Mouse (Mus musculus) CD8-positive naive resting alpha-beta T cell, adult 2 months (primary cell): ENCODE data around the gene A530016L24Rik.

Experiments
- DNase-seq, 2 experiments: peaks; one replicate each; pipeline ENCODE4 v3.0.0; 2022; ENCODE audit warnings: low read depth in 2 of 2, low spot score in 2 of 2

The A530016L24Rik gene

DNA sequence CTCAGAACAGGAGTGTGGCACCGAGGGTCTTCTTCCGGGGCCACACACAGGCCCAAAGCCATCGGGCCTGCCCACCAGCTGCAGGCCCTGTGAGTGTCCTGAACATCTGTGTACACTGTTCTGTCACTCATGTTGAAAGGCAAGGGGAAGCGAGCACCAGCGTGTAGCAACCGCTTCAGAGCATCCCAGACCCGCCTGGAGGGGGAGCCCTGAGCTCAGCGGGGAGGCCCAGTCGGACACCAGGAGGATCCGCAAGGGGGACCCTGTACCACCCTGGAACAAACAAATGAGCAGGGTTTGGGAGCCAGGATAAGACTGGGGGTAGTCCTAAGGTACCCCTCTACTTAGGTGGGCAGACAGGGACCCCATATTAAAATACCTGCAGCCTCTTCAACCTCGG, 9.4 kb downstream of the A530016L24Rik start:
- no peak for DNase-seq

DNA sequence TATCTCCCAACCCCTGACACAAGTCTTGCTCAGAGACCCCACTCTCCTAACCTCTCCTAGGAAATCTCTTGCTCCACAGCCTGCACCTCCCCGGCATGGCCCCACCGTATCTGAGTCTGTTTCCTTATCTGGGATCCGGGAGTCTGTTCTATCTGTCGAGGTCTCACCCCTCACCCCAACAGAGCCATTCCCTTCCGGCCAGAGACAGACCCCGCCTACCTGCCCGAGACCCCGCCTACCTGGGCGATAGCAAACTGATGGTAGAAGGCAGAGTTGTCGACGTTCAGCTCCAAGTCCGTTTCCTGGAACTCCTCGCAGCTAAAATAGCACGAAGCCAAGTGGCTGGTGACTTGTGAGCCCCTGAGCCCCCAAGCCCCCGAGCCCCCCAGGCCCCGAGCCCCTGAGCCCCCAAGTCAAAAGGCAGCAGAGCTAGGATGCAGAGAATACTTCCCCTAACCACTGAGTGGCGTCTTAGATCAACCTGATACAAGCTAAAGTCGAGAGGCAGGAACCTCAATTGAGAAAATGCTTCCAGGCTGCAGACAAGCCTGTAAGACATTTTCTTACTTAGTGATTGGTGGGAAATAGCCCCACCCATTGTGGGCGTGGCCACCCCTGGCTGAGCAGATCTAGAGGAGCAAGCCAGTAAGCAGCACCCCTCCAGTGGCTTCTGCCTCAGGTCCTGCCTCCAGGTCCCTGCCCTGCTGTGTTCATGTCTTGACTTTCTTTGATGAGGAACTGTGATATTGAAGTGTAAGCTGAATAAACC, 13.9 kb downstream of the A530016L24Rik start:
- DNase-seq, result no peak

DNA sequence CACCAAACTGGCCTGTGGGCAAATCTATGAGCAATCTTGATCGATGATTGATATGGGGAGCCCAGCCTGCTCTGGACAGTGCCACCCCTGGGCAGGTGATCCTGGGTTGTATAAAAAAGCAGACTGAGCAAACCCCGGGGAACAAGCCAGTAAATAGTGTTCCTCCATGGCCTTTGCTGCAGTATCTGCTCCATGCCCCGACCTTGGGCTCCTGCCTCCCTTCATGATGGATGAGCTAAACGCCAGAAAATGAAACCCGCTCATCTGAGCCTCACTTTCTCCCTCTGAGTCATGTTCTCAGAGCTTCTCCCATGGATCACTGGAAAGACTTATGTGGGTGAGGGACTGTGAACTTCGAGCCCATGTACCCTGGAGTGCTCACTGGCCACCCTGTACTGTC, 17.0 kb downstream of the A530016L24Rik start:
- DNase-seq, result no peak

DNA sequence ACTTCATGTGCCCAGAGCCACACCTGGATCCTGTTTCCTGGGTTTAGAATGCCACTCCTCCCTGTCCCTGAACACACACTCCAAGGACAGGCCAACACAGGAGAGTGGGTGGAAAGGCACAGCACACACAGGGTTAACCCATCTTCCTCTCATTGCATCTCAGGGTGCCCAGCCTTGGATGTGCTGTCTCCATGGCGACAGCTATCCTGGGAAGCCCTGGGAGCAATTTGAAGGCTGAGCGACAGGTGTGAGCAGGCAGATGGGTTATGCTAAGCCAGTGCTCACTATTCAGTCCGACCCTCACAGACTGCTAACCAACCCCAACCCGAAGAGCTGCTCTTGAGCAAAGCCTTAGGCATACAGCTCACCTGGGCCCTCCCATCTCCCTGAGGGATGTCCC, 18.0 kb downstream of the A530016L24Rik start:
- no peak for DNase-seq

DNA sequence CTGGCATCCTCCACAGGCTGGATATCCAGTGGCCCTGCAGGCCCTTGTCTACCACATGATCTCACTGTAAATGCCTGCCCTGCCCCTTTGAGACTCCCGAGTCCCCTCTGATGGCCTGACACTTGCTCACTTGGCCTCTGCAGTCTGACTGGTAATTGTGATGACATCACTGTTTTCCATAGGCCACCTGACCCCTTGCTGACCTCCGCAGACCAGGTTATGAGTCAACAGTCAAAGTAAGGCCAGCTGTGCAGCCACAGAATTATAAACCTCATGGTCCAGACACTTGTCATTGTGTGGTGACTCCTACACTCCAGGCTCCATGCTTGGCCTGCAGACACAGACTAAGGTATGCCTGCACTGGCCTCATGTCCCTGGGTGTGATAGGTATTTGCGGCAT, 18.7 kb downstream of the A530016L24Rik start:
- DNase-seq, result no peak

DNA sequence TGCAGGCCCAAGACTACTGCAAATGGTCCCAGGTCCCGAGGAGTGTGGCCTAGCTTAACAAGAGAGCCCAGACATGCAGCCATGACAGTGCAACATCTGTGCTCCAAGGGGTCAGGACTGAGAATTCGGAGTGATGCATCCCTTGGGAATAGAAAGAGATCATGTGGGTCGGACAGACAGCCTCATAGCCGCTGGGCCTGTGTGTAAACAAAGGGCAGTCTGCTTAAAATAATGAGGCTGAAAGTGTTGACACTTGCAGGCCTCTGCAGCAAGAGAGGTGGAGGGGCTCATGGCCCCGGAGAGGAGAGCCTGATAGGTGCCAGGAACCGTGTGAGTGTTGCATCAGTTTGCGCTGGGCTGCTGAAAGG, 21.1 kb downstream of the A530016L24Rik start:
- no peak for DNase-seq

DNA sequence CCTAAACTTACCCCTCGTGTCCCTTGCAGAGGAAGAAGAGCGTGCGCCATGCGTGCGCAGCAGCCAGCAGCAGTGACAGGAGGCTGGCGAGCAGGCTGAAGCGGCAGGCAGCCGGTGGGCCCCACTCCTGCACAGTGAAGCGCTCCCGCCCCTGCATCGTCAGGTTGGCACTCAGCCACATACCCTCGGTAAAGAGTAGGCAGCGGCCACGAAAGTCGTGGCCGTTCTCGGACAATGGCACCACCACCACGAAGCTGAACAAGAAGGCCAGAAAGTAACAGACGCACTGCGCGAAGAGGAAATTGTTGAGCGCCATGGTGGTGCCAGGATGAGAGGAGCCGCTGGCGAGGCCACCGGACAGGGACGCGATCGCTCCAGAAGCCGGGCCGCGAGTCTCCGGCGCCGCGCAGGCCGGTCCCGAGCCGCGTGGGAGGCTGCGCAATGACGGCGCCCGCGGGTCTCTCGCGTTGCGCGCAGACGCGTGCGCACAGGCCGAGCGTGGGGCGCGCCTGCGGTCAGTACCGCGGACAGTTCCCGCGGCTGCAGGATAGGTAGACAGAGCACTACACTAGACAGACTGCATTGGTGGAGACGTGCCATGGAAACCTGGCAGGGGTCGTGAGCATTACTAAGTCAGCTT, 21.6 kb downstream of the A530016L24Rik start:
- no peak for DNase-seq

DNA sequence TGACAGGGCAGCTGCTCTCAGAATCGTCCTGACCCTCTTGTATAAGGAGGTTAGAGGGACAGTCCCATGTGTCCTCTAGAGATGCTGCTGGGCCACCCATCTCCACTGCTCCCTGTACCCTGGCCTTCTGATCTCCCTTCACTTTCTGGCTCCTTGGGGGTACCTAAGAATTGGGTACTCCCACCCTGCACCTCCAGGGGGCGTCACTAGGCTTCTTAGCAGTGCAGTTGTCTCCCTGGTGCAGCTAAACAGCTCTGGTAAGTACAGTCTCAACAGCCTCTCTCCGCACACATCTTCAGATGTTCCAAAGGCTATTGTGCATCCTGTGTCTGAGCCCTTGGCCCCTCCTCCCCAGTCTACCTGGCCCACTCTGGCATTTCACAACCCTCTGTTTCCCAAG, 25.6 kb downstream of the A530016L24Rik start:
- DNase-seq, result no peak

DNA sequence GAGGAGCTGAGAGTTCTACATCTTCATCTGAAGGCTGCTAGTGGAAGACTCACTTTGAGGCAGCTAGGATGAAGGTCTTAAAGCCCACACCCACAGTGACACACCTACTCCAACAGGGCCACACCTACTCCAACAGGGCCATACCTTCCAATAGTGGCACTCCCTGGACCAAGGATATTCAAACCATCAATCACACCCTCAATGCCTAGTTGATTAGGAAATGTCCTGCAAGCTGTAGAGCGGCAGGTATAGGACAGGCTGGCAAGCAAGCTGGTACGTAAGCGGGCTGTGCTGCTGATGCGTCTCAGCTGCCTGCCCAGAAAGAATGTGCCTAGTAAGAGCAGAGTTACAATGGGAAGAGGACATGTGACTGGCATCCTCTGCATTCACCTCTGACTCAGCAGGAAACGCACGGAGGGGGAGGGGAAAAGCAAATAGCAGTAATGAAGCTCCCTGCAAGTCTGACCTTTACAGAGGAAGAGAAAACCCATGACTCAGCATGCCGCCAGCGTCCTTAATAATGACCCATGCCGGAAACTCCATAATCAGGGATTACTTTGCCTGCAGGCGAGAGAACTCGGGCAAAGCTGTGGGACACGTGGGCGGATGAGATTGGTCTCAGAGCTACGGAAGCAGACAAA, 27.6 kb downstream of the A530016L24Rik start, which contains the start of gene Tmem179:
Tmem179 (minus strand) TSS at position 51 of the 641 bp plus-strand sequence.
- no peak for DNase-seq

DNA sequence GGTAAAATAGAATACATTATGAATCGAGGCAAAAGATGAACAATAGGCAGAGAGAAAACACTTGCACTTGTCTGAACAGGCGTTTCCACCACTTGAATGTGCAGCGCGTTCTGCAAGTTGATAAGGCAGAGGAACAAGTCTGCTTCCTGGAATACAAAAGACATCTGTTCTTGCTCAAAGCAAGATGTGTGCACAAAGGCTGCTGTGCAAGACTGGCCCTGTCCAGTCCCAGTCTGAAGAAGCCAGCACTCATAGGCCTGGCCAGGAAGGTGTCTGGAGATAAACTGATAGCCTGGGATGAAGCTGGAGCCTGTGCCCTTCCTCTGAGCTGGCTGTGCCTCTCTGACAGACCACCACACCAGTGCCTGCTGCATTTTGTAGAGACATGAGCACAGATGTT, 28.9 kb downstream of the A530016L24Rik start:
- DNase-seq, result no peak

DNA sequence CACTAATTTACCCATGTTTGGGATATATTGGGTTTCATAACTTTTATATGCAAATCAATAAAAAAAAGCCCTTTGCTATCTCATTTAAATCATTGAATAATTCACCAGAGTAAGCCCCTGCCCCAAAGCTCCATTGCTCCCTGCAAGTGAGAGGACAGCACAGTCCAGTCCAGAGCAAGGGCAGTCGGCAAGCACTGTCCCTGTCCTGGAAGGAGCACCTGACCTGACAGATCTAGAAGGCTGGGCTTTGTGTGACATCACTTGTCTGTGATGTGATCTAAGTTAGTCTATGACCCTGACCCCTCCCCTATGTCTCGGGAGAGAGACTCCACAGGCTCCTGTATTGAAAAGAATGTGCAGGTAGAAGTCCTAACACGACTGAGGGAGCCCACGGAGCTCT, 44.5 kb downstream of the A530016L24Rik start:
- no peak for DNase-seq

DNA sequence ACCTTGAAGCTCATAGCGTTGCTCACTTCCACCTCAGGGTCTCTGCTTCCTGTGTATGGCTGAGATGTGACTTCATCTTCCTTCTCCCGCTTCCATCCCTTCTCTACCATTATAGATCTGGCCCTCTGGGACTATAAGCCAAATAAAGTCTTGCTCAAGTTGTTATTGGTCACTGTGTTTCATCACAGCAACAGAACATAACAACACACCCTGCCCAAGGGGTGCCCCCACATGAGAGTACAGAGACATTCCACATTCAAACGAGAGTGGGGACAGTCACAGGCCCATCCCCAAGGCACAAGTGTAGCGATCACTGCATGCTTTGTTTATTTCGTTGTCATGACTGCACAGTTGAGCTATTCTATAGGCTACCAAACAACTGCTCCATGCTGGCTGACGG, 48.0 kb downstream of the A530016L24Rik start:
- DNase-seq, result no peak

DNA sequence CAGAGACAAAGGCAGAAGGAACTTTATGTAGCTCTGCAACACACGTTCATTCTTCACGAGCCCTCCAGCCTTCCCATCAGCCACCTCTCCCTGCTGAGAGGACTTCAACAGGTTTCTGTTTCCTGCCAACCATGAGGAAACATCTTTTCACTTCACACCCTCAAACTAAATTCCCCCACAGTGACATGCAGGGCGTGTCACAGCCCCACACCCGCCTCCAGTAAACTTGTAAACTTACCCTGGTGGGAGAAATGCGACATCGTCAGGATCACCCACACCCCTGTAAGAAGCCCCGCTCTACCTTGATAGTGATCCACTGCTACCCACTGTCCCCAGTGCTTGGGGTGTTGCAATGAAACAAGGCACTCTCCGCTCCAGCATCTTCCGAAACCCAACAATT, 49.1 kb downstream of the A530016L24Rik start:
- DNase-seq, result no peak

DNA sequence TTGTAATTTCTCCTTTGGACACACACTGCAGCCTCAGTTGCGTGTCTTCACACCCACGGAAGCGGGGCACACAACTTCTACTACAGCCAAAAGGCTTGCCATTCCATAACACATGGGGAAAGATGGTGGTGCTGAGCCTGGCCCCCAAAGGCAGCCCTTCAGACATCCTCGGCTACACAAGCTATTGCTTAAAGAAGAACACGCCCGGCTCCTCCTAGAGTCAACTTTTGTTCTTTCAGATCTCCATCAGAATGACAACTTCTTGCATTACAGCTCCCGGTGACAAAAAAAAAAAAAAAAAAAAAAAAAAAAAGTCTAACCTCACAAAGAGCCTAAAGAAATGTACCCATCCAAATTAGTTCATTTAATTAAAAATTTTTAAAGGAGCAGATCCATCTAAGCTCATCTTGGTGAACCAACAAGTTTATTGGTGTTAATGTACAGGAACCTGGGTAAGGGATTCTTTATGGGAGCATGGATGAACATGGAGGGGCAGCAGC, 50.3 kb downstream of the A530016L24Rik start:
- no peak for DNase-seq

DNA sequence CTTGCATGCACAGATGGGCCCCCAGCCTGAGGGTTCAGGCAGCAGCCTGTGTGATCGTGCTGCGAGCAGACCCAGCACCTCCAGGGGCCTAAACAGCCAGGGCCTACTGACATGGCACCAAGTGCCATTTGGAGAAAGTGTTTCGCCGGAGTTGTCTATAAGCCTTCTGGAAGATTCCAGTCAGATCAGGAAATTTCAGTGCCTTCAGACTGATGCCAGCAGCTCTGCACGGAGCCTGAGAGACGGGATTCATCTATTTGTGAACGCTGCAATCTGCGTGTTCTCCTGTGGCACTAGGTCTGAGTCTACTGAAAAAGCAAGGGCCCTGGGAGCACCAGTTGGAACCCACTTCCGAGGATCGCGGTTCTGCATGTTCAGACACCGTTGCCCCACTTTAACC, 51.1 kb downstream of the A530016L24Rik start:
- DNase-seq, result no peak

DNA sequence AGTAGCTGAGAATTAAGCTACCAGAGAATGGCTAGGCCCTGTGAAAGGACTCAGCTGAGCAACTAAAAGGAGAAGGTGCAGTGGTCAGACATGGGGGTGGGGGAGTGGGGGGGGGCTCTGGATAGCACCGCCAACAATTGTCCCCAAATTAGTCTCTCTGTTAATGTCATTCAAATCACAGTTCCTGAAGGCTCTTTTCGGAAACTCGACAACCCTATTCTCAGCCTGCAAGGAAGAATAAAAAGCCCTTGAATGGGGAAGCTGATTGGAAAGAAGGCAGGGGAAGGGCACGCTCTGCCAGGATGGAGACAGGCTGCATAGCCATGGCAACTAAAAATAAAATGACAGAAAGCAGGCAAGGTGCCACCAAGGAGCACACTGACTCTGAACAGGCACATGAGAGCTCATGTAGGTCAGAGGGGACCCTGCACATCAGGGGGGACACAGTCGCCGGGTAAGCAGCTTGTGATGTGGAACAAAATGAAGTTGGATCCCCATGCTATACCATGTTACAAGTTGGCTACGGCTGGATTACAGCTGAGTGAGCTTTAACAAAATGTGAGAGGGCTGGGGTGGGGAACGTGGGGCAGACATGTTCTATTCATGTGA, 52.3 kb downstream of the A530016L24Rik start:
- DNase-seq, result no peak

DNA sequence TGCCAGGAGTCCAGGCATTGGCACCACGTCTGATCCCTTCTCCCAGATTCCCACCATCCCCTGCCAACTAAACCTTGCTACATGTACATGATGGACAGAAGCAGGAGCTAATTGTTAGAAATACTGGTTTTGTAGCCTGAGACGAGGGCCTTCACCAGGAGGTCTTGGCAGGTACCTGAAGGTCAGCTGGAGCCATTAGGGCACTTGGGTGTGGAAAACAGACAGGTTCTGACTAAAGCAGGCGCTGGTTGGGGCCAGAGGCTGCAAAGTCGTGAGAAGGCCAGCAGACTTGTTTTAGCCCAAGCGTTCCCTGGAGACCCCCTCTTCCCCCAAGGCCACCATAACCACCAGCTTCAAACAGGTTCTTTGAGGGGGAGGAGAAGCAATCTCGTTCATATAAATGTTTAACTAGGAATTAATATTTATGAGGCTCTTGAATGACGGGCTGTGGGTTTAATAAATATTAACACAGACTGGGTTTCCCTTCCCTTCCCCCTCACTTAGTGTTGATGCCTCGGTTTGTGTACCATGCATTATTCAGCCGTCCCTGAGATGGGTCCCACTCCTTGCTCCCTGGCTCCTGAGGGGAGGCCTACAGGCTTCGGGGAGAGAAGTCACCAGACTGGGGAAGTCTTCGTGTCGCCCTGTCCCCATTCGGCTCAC, 53.1 kb downstream of the A530016L24Rik start:
- DNase-seq, result no peak

DNA sequence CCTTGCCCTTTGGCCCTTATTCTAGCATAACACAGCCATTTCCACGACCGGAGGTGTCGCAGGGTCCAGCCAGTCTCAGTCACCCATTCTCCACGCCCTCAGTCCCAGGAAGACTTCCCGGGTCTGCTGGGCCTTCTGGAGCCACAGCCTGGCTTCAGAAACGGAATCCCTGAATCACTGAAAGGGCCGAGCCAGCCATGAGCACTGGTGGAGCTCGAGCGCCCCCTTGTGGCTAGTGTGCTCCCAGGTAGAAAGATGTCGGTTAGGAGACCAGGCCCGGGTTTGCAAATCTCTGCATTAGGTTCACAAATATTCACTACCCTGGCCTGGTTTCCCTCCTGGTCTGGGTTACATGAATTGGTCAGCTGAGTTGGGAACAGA, 53.7 kb downstream of the A530016L24Rik start:
- DNase-seq, result peak; percentile 69 to 74

DNA sequence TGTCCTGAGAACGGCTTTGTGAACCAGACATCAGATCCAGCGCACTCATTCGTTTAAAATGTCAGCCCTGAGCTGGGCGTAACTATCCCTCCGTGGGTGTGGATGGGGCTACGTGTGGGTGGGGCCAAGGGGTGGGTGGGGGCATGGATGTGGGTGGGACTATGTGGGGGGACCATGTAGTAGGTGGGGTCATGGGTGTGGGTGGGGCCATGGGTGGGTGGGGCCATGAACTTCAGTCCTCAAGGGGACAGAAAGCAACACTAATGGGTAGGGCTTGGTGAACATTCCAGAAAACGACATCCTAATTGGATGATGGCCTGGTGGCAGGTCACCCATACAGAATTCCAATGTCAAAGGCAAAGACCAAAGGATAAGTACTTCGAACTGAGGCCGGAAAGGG, 54.7 kb downstream of the A530016L24Rik start:
- DNase-seq, result no peak

DNA sequence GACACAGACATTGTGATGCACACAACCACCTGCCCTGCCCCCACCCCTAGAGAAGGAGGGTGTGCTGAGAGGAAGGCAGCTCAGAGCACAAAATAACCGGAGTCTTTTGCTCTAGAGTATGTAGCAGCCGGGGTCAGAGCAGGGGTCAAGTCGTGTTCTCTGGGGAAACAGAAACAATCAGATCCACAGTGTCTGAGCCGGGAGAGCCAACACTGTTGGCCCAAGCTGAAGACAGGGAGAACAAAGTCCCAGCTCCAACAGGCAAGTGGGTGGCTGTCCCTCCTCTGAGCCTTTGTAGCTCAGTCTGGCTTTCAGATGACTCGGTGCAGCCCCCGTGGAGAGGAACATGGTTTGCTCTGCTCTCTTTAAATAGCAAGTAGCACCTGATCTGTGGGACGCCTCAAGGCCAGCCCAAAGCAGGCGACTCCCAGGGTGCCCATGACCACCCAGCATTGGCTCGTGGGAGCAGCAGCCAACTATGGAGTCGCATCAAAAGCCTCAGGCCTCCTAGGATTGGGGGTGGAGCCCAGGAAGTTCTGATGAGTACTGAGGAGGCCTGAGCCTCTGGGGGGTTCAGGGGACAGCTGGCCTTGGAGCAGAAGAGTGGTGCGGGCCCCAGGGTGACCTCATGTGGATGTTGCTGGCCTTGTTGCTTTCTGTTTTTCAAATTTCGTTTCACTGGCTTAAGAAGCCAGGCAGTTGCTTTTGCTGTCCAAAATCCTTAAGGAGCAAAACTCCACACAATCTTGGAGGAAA, 55.9 kb downstream of the A530016L24Rik start:
- no peak for DNase-seq

DNA sequence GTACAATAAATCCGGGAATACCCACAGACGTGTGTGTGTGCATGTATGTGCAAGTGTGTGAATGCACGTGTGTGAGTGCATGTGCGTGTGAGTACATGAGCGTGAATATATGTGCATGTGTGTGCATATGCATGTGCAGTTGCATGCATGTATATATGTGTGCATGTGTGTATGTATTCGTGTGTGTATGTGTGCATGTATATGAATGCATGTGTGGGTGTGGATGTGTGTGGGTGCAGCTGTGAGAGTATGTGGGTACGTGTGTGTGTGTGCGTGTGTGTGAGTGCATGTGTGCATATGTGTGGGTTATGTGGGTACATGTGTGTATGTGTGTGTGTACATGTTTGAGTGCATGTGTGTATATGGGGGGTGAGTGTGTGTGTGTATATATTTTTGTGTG, 56.9 kb downstream of the A530016L24Rik start:
- no peak for DNase-seq
